Mouse (Mus musculus) liver, embryonic 11.5 days (tissue): Measurements from ENCODE around the gene Ndufs7. TPM values are rescaled to one million over a fixed set of nuclear protein-coding genes. Genes with fewer than 3 reads are reported as not detected.
"Not testable (repeated sequence)": the region's sequence is repeated elsewhere in the genome, so short reads cannot be mapped to it uniquely, and the experiment has no call there.

Experiments used
- ATAC-seq: fragments of 200-750 bp; cut with Nextera tagmentation; replicated peaks from 2 replicates; pipeline ENCODE4 v1.8.0; 2017; ENCODE audit warnings: moderate number of reproducible peaks, mild to moderate bottlenecking, moderate TSS enrichment, moderate library complexity; ENCODE audit not compliant: low FRiP score
- DNase-seq: peaks from one replicate; pipeline ENCODE4 v3.0.0-alpha.2; 2017; ENCODE audit warnings: low spot score
- H3K27ac ChIP-seq: fragments of 300-500 bp; sonication (generic); 2 replicates; pipeline ENCODE4 v1.5.1; 2014; ENCODE audit warnings: mild to moderate bottlenecking, low read depth, low read length, control low read depth
- H3K27me3 ChIP-seq: fragments of 300-500 bp; sonication (generic); replicated peaks from 2 replicates; pipeline ENCODE4 v1.6.1; 2014; ENCODE audit warnings: low read length, mixed read lengths; ENCODE audit not compliant: control insufficient read depth, insufficient read depth
- H3K36me3 ChIP-seq: fragments of 300-500 bp; sonication (generic); 2 replicates; pipeline ENCODE4 v1.6.1; 2014; ENCODE audit warnings: mild to moderate bottlenecking, low read length, moderate library complexity, mixed read lengths; ENCODE audit not compliant: control insufficient read depth, insufficient read depth
- H3K4me1 ChIP-seq: fragments of 300-500 bp; sonication (generic); replicated peaks from 2 replicates; pipeline ENCODE4 v1.6.1; 2014; ENCODE audit warnings: low read length, mixed read lengths; ENCODE audit not compliant: control insufficient read depth, insufficient read depth
- H3K4me2 ChIP-seq: fragments of 300-500 bp; sonication (generic); 2 replicates; pipeline ENCODE4 v1.6.1; 2014; ENCODE audit warnings: mild to moderate bottlenecking, control low read depth, moderate library complexity
- H3K4me3 ChIP-seq: fragments of 300-500 bp; sonication (generic); 2 replicates; pipeline ENCODE4 v1.5.1; 2014; ENCODE audit warnings: low read depth, low read length, control low read depth
- H3K9ac ChIP-seq: fragments of 300-500 bp; sonication (generic); 2 replicates; pipeline ENCODE4 v1.6.1; 2014; ENCODE audit warnings: low read depth, low read length, control low read depth
- H3K9me3 ChIP-seq: fragments of 300-500 bp; sonication (generic); 2 replicates; pipeline ENCODE4 v1.6.1; 2016; ENCODE audit warnings: low read length, inconsistent platforms, mixed read lengths; ENCODE audit not compliant: control insufficient read depth
- WGBS: fragments of 180-500 bp; shearing (Covaris S2); extraction: QIAGEN DNeasy Blood & Tissue Kit; methylation state at CpG from one replicate; pipeline ENCODE4 v1.1.7; 2014; 5-methylcytosine and 5-hydroxymethylcytosine counted together
- polyA plus RNA-seq: library from polyadenylated mRNA; unstranded; fragments of >200 nt; fragmentation: Nextera tagmentation; extraction: Ambion mirVana; gene quantifications from 2 replicates; pipeline ENCODE4 v1.2.1, GENCODE M21; 2014

The Ndufs7 gene
- polyA plus RNA-seq, 1 experiment from 2014 or later: 427 TPM

- peaks cover 18% of the 10 kb centered on the region for H3K4me1 ChIP-seq
- H3K27ac ChIP-seq, ATAC-seq, H3K9me3 ChIP-seq, H3K27me3 ChIP-seq, DNase-seq: not testable (repeated sequence)
- peaks cover 13% of the 10 kb centered on the region for H3K36me3 ChIP-seq
- peak overlapping the region; percentile 41; the same call in 1 of the 2 replicates for H3K9ac ChIP-seq
- peak overlapping the region; percentile 69 for H3K4me2 ChIP-seq
- peak overlapping the region; percentile 80 for H3K4me3 ChIP-seq
- 28% methylated on average over 3 of the region's 3 CpGs for WGBS
Observed at GRCm38 (mm10) chr10:80248437-80248836, 484 bp upstream of the Ndufs7 start.

DNA sequence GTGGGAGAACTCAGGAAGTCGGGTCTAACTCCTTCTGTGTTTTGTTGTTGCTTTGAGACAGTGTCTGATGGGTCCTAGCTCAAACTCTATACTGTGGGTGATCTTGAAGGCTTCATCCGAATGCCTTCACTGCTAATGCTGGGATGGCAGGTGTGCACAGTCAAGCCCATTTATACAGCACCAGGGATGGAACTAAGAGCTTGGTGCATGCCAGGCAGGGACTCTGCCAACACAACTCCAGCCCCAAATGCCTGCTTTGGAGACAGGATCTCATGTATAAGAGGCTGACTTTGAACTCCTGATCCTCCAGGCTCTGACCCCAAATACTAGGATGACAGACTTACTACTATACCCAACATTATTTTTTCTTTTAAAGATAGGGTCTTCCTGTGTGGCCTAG, 1.1 kb downstream of the Ndufs7 start:
- peak overlapping the region; percentile 80 for H3K4me3 ChIP-seq
- no peak for DNase-seq
- H3K9me3 ChIP-seq: no peaks in the 10 kb centered on the region
- no peak for ATAC-seq
- H3K4me1 ChIP-seq: peaks cover 18% of the 10 kb centered on the region
- H3K4me2 ChIP-seq: peak overlapping the region; percentile 69
- H3K36me3 ChIP-seq: peaks cover 15% of the 10 kb centered on the region
- H3K27me3 ChIP-seq: no peaks in the 10 kb centered on the region
- H3K27ac ChIP-seq: no peak overlapping the region; the same call in 1 of the 2 replicates
- peak overlapping the region; percentile 83 for H3K9ac ChIP-seq
- WGBS: 43% methylated on average over 2 of the region's 2 CpGs

DNA sequence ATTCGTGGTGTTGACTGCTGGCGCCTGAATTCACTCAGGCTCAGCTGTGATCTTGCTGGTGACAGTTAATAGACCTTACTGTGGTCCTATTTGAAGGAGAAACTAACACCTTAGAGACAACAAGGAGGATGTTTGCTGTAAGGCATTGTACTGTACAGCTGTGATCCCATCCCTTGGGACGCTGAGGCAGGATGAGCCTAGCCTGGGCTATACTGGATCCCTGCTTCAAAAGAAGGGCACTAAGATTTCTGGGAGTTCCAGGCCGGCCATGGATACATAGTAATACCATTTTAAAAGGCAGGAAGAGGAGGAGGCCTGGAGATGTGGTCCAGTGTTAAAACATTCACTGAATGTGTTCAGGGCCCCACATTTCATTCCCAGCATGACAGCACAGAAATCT, 1.7 kb downstream of the Ndufs7 start:
- WGBS: 83% methylated on average over 4 of the region's 4 CpGs
- no peak overlapping the region for H3K27ac ChIP-seq
- no peaks in the 10 kb centered on the region for H3K9me3 ChIP-seq
- ATAC-seq (no peak), DNase-seq (no peak)
- H3K36me3 ChIP-seq: peaks cover 19% of the 10 kb centered on the region
- H3K4me3 ChIP-seq: peak overlapping the region; percentile 80
- H3K9ac ChIP-seq: peak overlapping the region; percentile 83
- H3K4me2 ChIP-seq: peak overlapping the region; percentile 69
- H3K27me3 ChIP-seq: no peaks in the 10 kb centered on the region
- peaks cover 14% of the 10 kb centered on the region for H3K4me1 ChIP-seq

GRCm38 (mm10) chr10:80252011-80252410, 3.1 kb downstream of the Ndufs7 start:
- Histone ChIP-seq H3K4me1 (peaks cover 14% of the 10 kb centered on the region), H3K9me3 (no peaks in the 10 kb centered on the region), H3K4me2 (no peak overlapping the region), H3K36me3 (peaks cover 29% of the 10 kb centered on the region), H3K27ac (no peak overlapping the region), H3K4me3 (no peak overlapping the region), H3K9ac (no peak overlapping the region), H3K27me3 (no peaks in the 10 kb centered on the region)
- ATAC-seq: no peak
- DNase-seq: no peak

DNA sequence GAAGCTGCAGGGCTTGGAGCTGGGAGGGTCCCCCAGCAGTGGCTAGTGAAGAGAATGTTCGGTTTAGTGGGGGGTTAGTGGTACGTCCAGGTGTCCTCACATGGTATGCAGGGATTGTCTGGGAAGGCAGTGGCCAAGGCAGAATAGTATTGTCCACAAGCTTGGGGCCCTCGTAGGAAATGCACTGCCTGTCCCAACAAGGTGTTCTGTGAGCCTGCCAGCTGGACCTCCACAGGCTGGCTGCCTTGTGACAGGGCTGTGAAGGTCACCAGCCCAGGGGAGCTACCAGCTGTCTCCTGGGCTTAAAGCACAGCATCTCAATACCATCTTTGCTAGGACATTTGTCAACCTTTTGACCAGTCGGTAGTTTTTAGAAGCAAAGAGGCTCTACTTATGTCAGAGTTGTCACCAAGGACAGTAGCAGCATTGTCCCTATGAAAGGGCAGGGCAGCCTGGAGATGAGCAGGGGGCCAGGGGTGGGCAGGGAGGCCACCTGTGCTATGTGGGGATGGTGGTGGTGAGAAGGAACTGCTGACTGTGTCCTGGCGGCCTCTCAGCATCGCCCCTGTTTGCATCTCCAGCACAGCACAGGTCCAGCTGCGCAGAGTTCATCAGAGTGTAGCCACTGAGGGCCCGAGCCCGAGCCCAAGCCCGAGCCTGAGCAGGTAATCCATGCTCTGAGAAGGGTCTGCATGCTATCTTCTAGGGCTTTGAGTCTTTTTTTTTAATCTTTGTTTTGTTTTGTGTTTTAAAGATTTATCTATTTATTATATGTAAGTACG, 3.8 kb downstream of the Ndufs7 start:
- no peak overlapping the region for H3K4me2 ChIP-seq

DNA sequence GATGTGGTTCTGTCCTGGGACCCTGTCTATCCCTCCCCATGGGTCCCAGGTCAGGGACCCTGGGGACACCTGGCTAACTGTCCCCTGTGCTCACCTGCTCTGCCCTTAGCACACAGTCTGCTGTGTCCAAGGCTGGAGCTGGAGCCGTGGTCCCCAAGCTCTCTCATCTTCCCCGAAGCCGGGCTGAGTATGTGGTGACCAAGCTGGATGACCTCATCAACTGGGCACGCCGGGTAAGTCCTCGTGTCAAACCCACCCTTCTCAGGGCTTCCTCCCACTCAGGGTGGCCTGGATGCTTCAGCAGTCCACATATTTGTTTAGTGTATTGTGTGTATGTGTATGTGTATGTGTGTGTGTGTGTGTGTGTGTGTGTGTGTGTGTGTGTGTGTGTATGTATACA, 4.6 kb downstream of the Ndufs7 start:
- no peak overlapping the region for H3K4me3 ChIP-seq
- no peak overlapping the region for H3K9ac ChIP-seq
- peaks cover 16% of the 10 kb centered on the region for H3K4me1 ChIP-seq
- peaks cover 37% of the 10 kb centered on the region for H3K36me3 ChIP-seq
- 88% methylated on average over 6 of the region's 6 CpGs for WGBS
- H3K27ac ChIP-seq: no peak overlapping the region
- ATAC-seq: no peak
- no peak overlapping the region for H3K4me2 ChIP-seq
- H3K9me3 ChIP-seq: no peaks in the 10 kb centered on the region
- H3K27me3 ChIP-seq: no peaks in the 10 kb centered on the region
- DNase-seq: no peak

More for the DNA sequence above, 3.8 kb downstream of the Ndufs7 start:
- Histone ChIP-seq H3K27ac (no peak overlapping the region), H3K4me3 (no peak overlapping the region), H3K4me1 (peaks cover 14% of the 10 kb centered on the region), H3K9me3 (no peaks in the 10 kb centered on the region), H3K36me3 (peaks cover 30% of the 10 kb centered on the region), H3K27me3 (no peaks in the 10 kb centered on the region), H3K9ac (no peak overlapping the region)
- 89% methylated on average over 11 of the region's 11 CpGs for WGBS
- ATAC-seq (no peak), DNase-seq (no peak)

- no peak overlapping the region for H3K4me3 ChIP-seq
- no peak overlapping the region for H3K9ac ChIP-seq
- ATAC-seq: no peak
- peaks cover 39% of the 10 kb centered on the region for H3K36me3 ChIP-seq
- H3K9me3 ChIP-seq: no peaks in the 10 kb centered on the region
- no peaks in the 10 kb centered on the region for H3K27me3 ChIP-seq
- WGBS: 91% methylated on average over 26 of the region's 26 CpGs
- H3K4me1 ChIP-seq: peaks cover 20% of the 10 kb centered on the region
- no peak overlapping the region for H3K27ac ChIP-seq
- H3K4me2 ChIP-seq: no peak overlapping the region
- DNase-seq: no peak
Observed at GRCm38 (mm10) chr10:80254331-80255297, 5.7 kb downstream of the Ndufs7 start.

GRCm38 (mm10) chr10:80255881-80256535, 7.1 kb downstream of the Ndufs7 start:
- Histone ChIP-seq H3K4me3 (no peak overlapping the region), H3K4me2 (no peak overlapping the region), H3K27me3 (no peaks in the 10 kb centered on the region), H3K27ac (no peak overlapping the region), H3K9me3 (no peaks in the 10 kb centered on the region), H3K36me3 (peaks cover 39% of the 10 kb centered on the region), H3K4me1 (peaks cover 23% of the 10 kb centered on the region), H3K9ac (no peak overlapping the region)
- DNase-seq (no peak), ATAC-seq (no peak)
- WGBS: 87% methylated on average over 5 of the region's 5 CpGs
